Mouse (Mus musculus): ENCODE data around the gene Bbip1. TPM values are rescaled to one million over a fixed set of nuclear protein-coding genes. Genes with fewer than 3 reads are reported as not detected.
"Not testable (repeated sequence)": the region's sequence is repeated elsewhere in the genome, so short reads cannot be mapped to it uniquely, and the experiment has no call there.

The Bbip1 gene
- polyA plus RNA-seq, 1 experiment from 2014 or later, result 134 TPM

DNA sequence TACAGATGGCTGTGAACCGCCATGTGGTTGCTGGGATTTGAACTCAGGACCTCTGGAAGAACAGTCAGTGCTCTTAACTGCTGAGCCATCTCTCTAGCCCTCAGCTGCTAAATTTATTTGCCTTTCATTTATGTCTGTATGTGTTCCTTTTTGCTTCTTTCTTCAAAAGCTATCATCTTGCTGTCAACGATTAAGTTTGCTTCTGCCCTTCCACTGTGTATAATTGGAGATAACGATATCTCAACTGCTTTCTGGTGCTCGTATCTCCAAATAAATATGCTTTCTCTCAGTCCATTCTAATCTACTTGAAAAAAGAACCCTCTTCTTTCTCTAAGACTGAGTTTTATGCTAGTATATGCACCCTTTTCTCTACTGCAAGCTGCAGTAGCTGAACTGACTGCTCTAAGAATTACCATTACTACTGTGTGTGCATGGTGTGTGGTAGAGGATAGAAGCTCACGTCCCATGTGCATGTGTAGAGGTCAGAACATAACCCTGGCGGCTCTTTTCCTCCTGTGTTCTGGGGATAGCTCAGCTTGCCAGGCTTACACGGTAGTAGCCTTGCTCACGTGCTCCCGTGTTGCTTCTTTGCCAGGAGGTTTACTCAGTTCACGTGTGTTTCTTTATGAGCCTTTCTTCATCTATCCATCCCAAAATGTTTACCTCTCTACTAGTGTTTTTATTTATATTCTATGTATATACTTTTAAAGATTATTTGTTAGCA is 20.6 kb upstream of the Bbip1 start:
- WGBS, result 88% methylated on average over 10 of the region's 10 CpGs
- H3K9ac ChIP-seq (ENCODE audit: low read depth, low read length), result no peak overlapping the region
- H3K4me2 ChIP-seq (ENCODE audit: low read length), result no peak overlapping the region
- H3K9me3 ChIP-seq (ENCODE audit: control insufficient read depth, low read length), result no peaks in the 10 kb centered on the region
- H3K27me3 ChIP-seq (replicated peaks; ENCODE audit: control insufficient read depth, insufficient read depth, low read length), result no peaks in the 10 kb centered on the region
- no peak for ATAC-seq
- no peaks in the 10 kb centered on the region for H3K36me3 ChIP-seq (ENCODE audit: control insufficient read depth, insufficient read depth, low read length)
- H3K4me3 ChIP-seq (ENCODE audit: low read length), result no peak overlapping the region
- no peaks in the 10 kb centered on the region for H3K4me1 ChIP-seq (ENCODE audit: control insufficient read depth, insufficient read depth, low read depth, low read length)
- no peak overlapping the region for H3K27ac ChIP-seq (ENCODE audit: low read depth, low read length)

DNA sequence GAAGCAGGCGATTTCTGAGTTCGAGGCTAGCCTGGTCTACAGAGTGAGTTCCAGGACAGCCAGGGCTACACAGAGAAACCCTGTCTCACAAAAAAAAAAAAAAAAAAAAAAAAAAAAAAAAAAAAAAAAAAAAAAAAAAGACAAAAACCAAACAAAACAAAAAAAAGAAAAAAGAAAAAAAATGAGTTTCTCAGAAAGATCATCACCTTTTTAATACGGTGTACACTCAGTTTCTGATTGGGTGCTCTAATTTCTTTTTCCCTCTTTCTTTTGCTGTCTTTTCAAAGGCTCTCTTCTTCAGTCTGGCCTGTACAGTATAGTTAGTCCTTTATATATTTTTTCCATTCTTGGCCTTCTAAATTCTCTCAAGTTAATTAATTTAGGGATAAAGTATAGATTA is 19.9 kb upstream of the Bbip1 start:
- not testable (repeated sequence) for H3K36me3 ChIP-seq (ENCODE audit: control insufficient read depth, insufficient read depth, low read length); H3K9me3 ChIP-seq (ENCODE audit: control insufficient read depth, low read length); H3K4me1 ChIP-seq (ENCODE audit: control insufficient read depth, insufficient read depth, low read depth, low read length); H3K9ac ChIP-seq (ENCODE audit: low read depth, low read length); H3K27ac ChIP-seq (ENCODE audit: low read depth, low read length); ATAC-seq; H3K4me2 ChIP-seq (ENCODE audit: low read length); H3K27me3 ChIP-seq (replicated peaks; ENCODE audit: control insufficient read depth, insufficient read depth, low read length); H3K4me3 ChIP-seq (ENCODE audit: low read length)
- WGBS, result 97% methylated on average over 3 of the region's 3 CpGs

DNA sequence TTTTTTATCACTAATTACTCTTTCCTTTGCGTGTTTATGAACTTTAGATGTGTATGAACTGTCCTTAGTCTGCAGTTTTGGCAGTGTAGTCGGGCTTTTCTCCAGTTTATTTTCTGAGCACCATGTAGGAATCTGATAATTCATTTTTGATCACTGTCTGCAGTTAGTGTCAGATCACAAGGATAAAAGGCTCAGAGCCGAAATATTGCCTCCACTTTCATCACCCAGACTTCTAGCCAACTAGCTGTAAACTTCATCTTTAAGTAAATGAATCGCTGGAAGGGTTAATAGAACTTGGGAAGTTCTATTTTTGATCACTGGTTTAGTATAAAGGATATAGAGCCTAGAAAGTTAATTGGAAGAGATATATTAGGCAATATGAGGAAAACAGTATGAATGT is 18.1 kb upstream of the Bbip1 start:
- 92% methylated on average over 4 of the region's 4 CpGs for WGBS
- Histone ChIP-seq H3K4me1 (ENCODE audit: control insufficient read depth, insufficient read depth, low read depth, low read length) (no peaks in the 10 kb centered on the region), H3K36me3 (ENCODE audit: control insufficient read depth, insufficient read depth, low read length) (no peaks in the 10 kb centered on the region), H3K9me3 (ENCODE audit: control insufficient read depth, low read length) (no peaks in the 10 kb centered on the region), H3K9ac (ENCODE audit: low read depth, low read length) (no peak overlapping the region), H3K27me3 (replicated peaks; ENCODE audit: control insufficient read depth, insufficient read depth, low read length) (no peaks in the 10 kb centered on the region), H3K4me3 (ENCODE audit: low read length) (no peak overlapping the region), H3K27ac (ENCODE audit: low read depth, low read length) (no peak overlapping the region), H3K4me2 (ENCODE audit: low read length) (no peak overlapping the region)
- no peak for ATAC-seq

DNA sequence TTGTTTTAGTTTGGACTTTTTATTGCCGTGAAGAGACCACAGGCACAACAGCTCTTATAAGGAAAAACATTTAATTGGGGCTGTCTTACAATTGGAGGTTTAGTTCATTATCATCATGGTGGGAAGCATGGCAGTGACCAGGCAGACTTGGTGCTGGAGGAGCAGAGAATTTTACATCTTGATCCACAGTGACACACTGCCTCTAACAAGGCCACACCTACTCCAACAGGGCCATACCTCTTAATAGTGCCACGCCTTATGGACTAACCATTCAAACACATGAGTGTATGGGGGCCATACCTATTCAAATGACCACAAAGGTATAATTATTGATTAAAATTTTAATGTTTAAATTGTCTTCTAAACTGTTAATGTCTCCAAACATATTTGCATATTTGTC is 13.1 kb upstream of the Bbip1 start:
- Histone ChIP-seq H3K9ac (ENCODE audit: low read depth, low read length) (no peak overlapping the region), H3K27ac (ENCODE audit: low read depth, low read length) (no peak overlapping the region), H3K4me3 (ENCODE audit: low read length) (no peak overlapping the region), H3K4me1 (ENCODE audit: control insufficient read depth, insufficient read depth, low read depth, low read length) (no peaks in the 10 kb centered on the region), H3K9me3 (ENCODE audit: control insufficient read depth, low read length) (no peaks in the 10 kb centered on the region), H3K4me2 (ENCODE audit: low read length) (no peak overlapping the region), H3K36me3 (ENCODE audit: control insufficient read depth, insufficient read depth, low read length) (no peaks in the 10 kb centered on the region), H3K27me3 (replicated peaks; ENCODE audit: control insufficient read depth, insufficient read depth, low read length) (no peaks in the 10 kb centered on the region)
- 94% methylated on average over 2 of the region's 2 CpGs for WGBS
- no peak for ATAC-seq

DNA sequence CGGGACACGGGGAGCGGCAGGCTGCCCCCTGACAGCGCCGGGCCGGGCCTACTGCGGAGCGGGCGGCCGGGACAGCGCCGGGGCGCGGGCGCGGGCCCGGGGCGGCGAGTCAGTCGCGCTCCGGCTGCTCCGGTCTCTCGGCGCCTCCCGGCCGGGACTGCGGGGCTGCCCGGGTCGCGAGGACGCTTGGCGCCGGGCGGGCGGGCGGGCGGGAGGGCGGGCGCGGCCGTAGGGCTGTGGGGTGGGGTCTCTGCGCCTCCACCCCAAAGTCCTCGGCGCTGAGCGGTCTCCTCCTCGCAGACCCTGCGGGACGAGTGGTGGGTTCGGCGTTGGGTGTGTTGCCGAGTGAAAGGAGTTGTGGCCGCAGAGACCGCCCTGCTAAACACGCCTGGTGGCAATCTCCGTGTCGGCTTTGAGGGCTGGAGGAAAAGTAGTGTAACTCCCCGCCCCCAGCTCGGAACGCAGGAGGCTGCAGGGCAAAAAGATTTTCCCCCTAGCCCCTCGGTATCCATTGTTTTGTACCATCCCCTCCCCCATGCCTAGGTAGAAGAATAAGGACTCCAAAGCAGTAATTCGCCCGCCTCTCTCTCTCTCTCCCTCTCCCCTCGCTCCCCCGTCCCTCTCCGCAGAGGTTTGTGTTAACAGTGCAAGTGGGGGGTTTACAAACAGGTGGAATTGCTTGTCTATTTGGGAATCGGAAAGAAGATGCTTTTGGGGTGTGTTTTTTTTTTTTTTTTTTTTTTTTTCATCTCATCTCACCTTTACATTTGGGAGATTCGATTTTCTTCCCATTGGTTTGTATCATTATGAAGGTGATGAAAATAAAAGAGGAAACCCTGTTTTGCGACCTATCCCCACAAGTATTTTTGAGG is 980 bp upstream of the Bbip1 start:
- H3K36me3 ChIP-seq (ENCODE audit: control insufficient read depth, insufficient read depth, low read length), result no peaks in the 10 kb centered on the region
- whole genome bisulfite sequencing, result 1% methylated on average over 28 of the region's 69 CpGs
- H3K9me3 ChIP-seq (ENCODE audit: control insufficient read depth, low read length), result no peaks in the 10 kb centered on the region
- peak overlapping the region; percentile 97 for H3K4me3 ChIP-seq (ENCODE audit: low read length)
- H3K27ac ChIP-seq (ENCODE audit: low read depth, low read length), result peak overlapping the region; percentile 97
- peak overlapping the region; percentile 97 for H3K9ac ChIP-seq (ENCODE audit: low read depth, low read length)
- peaks cover 8% of the 10 kb centered on the region for H3K4me1 ChIP-seq (ENCODE audit: control insufficient read depth, insufficient read depth, low read depth, low read length)
- ATAC-seq, result peak; percentile 11
- no peaks in the 10 kb centered on the region for H3K27me3 ChIP-seq (replicated peaks; ENCODE audit: control insufficient read depth, insufficient read depth, low read length)
- peak overlapping the region; percentile 66 for H3K4me2 ChIP-seq (ENCODE audit: low read length)

DNA sequence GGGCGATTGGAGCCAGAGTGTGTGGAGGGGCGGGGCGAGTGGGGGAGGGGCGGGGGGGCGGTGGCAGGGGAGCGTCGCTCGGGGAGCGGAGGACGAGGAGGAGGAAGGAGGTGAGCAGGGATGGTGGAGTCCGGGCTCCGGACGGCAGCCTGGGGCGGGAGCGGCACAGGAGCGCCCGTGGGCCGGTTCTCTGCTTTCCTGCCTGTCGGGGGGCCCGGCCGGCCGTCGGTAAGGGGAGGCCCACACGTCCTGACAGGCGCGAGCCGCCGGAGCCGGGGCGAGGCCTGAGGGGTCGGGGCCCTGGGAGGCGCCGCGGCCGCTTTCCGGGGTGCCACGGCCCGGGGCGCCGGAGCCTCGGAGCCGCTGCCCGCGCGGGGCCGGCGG is 351 bp upstream of the Bbip1 start:
- ATAC-seq, result no peak
- H3K4me1 ChIP-seq (ENCODE audit: control insufficient read depth, insufficient read depth, low read depth, low read length), result peaks cover 8% of the 10 kb centered on the region
- no peaks in the 10 kb centered on the region for H3K9me3 ChIP-seq (ENCODE audit: control insufficient read depth, low read length)
- peak overlapping the region; percentile 66 for H3K4me2 ChIP-seq (ENCODE audit: low read length)
- H3K9ac ChIP-seq (ENCODE audit: low read depth, low read length), result peak overlapping the region; percentile 97
- WGBS, result 0% methylated on average over 13 of the region's 47 CpGs
- H3K27me3 ChIP-seq (replicated peaks; ENCODE audit: control insufficient read depth, insufficient read depth, low read length), result no peaks in the 10 kb centered on the region
- peak overlapping the region; percentile 97 for H3K27ac ChIP-seq (ENCODE audit: low read depth, low read length)
- H3K4me3 ChIP-seq (ENCODE audit: low read length), result peak overlapping the region; percentile 97
- no peaks in the 10 kb centered on the region for H3K36me3 ChIP-seq (ENCODE audit: control insufficient read depth, insufficient read depth, low read length)

DNA sequence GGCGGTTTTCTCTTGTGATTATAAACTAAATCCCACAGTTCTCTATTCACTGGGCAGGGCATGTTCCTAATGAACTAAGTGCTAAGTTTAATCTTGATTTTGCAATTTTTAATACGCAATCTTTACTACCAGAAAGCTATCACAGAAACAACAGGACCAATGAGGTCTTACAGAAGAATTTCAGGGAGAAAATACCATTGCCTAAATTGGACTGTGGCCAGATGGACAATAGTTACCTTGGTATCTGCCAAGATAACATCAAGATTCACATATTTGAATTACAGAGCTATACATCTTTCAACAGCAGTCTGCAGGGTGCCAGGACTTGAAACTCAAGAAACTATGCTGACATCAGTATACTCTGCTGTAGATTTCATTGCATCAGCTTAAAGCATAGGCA is 2.1 kb downstream of the Bbip1 start:
- peaks cover 4% of the 10 kb centered on the region; the same call in 1 of the 2 replicates for H3K36me3 ChIP-seq (ENCODE audit: control insufficient read depth, insufficient read depth, low read length)
- peak overlapping the region; percentile 58; the same call in 1 of the 2 replicates for H3K4me2 ChIP-seq (ENCODE audit: low read length)

DNA sequence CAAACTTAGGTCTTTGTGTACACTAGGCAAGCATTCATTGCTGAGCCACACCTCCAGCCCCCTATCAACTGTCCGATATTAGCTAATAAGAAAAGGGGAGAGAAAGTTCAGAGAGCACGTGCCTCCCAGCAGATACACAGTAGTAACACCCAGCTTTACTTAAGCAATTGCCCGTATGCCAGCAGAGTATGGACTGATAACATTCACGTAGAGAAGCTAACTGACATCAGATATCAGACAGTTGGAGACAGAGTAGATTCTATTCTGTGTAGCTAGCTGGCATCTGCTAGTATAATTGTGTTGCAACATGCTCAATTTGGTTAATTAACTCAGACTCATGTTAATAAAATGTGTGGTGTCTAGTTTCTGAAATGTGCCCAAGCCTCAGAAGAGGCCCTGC is 3.3 kb downstream of the Bbip1 start:
- Histone ChIP-seq H3K4me1 (ENCODE audit: control insufficient read depth, insufficient read depth, low read depth, low read length) (peaks cover 4% of the 10 kb centered on the region), H3K27me3 (replicated peaks; ENCODE audit: control insufficient read depth, insufficient read depth, low read length) (no peaks in the 10 kb centered on the region), H3K9me3 (ENCODE audit: control insufficient read depth, low read length) (no peaks in the 10 kb centered on the region), H3K4me3 (ENCODE audit: low read length) (no peak overlapping the region), H3K27ac (ENCODE audit: low read depth, low read length) (no peak overlapping the region), H3K9ac (ENCODE audit: low read depth, low read length) (no peak overlapping the region), H3K4me2 (ENCODE audit: low read length) (no peak overlapping the region), H3K36me3 (ENCODE audit: control insufficient read depth, insufficient read depth, low read length) (peaks cover 4% of the 10 kb centered on the region; the same call in 1 of the 2 replicates)
- 94% methylated on average over 4 of the region's 4 CpGs for WGBS
- ATAC-seq, result no peak

More for the DNA sequence above, 2.1 kb downstream of the Bbip1 start:
- ATAC-seq, result no peak
- 100% methylated on average over 2 of the region's 2 CpGs for WGBS
- H3K4me3 ChIP-seq (ENCODE audit: low read length), result no peak overlapping the region
- no peak overlapping the region for H3K27ac ChIP-seq (ENCODE audit: low read depth, low read length)
- no peak overlapping the region for H3K9ac ChIP-seq (ENCODE audit: low read depth, low read length)
- H3K4me1 ChIP-seq (ENCODE audit: control insufficient read depth, insufficient read depth, low read depth, low read length), result peaks cover 6% of the 10 kb centered on the region
- H3K27me3 ChIP-seq (replicated peaks; ENCODE audit: control insufficient read depth, insufficient read depth, low read length), result no peaks in the 10 kb centered on the region
- no peaks in the 10 kb centered on the region for H3K9me3 ChIP-seq (ENCODE audit: control insufficient read depth, low read length)

DNA sequence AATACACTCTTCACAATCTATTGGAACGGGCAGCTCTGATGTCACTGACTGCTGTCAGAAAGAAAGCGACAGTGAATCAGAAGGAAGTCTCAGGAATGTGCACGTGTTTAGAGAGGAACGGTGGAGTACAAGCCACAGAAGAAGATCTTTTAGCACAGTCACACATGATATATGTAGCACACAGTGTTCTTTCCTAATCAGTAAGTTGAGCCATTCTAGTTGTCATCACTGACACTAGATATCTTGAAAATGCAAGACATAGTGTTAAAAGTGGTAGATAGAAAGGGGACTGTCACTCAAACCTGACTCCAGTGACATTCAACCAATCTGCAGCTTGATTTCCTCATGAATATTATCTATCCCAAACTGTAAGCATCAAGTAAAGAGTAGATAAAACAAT is 5.0 kb downstream of the Bbip1 start:
- WGBS, result 91% methylated on average over 4 of the region's 4 CpGs
- no peak for ATAC-seq
- no peak overlapping the region for H3K4me2 ChIP-seq (ENCODE audit: low read length)
- H3K4me1 ChIP-seq (ENCODE audit: control insufficient read depth, insufficient read depth, low read depth, low read length), result peaks cover 4% of the 10 kb centered on the region
- H3K36me3 ChIP-seq (ENCODE audit: control insufficient read depth, insufficient read depth, low read length), result peaks cover 4% of the 10 kb centered on the region; the same call in 1 of the 2 replicates
- H3K4me3 ChIP-seq (ENCODE audit: low read length), result no peak overlapping the region
- H3K9ac ChIP-seq (ENCODE audit: low read depth, low read length), result no peak overlapping the region
- H3K9me3 ChIP-seq (ENCODE audit: control insufficient read depth, low read length), result no peaks in the 10 kb centered on the region
- no peaks in the 10 kb centered on the region for H3K27me3 ChIP-seq (replicated peaks; ENCODE audit: control insufficient read depth, insufficient read depth, low read length)
- H3K27ac ChIP-seq (ENCODE audit: low read depth, low read length), result no peak overlapping the region
